Mouse (Mus musculus): ENCODE measurements around the gene Polg.

Gene Polg

DNA sequence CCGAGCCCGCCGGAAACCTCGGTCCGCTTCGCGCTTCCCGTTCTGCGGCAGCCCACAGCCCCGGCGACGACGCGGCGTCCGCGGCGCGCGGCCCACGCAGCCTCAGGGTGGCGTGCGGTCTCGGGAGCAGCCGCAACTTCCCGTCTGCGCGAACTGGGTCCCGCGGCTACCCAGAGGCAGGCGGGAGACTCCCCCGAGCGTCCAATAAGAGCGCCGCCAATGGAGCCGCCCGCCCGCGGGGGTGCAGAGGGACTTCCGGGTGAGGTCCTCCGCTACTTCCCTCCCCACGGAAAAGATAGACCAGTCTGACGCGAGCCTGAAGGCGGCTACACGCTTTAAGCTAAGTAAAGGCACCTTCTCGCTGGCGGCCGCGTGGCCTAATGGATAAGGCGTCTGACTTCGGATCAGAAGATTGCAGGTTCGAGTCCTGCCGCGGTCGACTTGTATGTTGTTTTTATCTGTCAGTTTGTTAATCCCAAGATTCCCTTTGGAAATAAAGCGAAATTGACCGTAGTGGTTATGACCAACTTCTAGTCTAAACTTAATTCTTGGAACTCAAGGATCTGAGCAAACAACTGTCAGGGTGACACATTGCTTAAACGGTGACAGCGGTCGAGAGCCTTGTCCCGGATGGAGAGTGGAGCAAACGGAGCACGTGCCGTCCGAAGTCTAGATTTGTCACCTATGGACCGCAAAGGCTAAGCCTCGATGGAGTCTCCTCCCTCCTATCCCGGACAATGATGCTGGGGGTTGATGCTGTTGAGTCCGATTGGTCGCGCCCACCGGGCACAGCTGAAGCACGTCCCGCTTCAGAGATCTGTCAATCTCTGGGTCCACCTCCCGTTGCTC is at the start of gene Polg:
Gene Polg, minus strand, starts transcription at position 310 of the 849 bp plus-strand sequence.
- peak; percentile 98 for DNase-seq

DNA sequence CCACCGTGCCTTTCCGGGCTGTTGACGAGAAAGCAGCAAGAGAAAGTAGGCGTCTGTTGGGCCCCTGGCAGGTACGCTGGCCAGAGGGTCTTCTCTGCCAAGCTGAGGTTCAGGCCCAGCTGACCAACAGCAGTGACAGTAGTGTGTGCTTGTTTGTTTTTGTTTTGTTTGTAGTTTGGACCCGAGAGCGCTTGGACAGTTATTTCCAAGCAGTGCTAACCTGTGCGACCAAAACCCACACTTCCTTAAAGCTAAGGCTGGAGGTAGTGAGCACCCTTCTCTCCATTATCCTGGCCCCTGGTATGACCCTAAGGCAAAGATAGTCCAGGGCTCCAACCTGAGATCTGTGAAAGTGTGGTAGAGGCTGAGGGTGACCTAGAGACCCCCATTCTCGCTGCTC is 49.7 kb upstream of the Polg start:
- no peak for DNase-seq

DNA sequence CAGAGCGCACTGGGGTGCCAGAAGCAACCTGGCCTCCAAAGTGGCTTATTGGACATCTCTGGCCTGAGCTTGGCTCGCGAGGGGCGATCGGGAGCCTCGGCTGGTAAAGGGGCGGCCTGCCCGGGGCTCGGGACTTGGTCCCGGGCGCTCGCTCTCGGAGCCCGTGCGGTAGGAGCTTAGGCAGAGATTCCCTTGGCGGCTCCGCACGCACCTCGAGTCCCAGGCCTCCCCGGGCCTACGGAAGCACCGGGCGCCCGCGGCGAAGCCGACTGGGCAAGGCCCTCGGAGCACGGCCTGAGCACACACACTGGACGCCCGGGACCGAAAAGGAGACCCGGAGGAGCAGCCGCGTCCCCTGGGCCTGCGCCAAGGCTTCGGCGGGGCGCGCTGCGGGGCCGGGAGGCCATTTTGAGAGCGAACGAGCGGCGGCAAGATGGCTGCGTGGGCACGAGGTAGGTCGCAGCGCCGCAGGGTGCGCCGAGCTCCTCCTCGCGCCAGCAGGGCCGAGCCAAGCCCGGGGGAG is 49.1 kb upstream of the Polg start:
- no peak for DNase-seq

DNA sequence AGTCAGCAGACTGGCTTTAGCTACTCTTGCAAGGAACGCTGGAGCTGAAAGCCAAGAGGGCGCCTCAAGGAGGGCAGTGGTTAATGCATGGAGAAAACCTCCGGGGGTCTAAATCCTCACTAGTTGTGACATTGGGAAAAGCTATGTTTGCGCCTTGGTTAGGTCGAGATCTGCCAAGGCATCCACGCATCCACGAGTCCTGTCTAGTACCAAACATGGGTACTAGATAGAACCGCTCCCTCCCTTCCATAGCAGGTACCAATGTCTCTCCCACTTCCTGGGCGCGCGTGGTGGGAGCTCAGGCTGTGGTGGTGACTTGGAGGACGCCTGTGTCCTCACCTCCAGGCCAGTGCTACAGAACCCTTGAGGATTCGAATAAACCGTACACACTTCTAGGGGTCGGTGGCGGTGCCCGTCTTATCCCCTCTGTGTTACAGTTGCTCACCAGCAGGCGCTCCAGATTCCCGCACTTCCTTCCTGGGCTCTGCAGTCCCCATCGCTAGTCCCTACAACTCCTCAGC is 48.3 kb upstream of the Polg start:
- DNase-seq, result no peak

DNA sequence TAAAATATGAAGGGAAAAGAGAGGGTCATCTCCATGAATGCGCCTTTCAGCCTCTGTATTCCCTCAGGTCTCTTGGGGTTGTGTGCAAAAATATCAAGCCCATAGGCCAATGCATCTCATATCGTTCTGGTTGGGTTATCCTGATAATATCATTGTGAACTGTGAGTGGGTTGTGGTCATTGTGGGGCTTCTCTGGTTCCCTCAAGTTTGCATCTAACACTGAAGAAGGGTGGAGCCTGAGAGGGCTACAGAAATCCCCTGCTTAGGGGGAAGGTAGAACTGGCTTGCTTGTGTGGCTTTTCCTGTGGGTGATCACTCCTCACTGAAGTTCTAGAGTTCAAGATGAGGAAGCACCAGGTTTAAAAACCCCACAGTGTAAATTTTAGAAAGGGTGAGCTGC is 47.3 kb upstream of the Polg start:
- DNase-seq, result no peak

DNA sequence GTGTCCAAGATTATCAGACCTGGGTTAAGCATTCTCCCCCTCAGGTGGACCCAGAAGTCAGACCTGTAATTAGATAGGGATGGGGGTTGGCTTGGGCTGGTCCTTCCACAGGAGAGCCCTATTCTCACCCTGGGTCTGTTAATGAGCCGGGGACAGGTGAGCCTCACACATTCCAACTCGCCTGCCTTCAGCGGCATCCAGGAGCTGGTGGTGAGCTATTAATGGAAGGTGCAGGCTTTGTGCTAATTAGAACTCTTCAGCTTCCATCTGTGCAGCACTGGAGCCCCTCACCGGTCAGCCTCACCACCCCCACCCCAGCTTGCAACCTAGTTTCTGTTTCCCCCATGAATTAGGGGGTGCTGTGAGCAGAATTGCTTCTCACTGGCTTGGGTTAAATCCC is 46.3 kb upstream of the Polg start:
- no peak for DNase-seq

DNA sequence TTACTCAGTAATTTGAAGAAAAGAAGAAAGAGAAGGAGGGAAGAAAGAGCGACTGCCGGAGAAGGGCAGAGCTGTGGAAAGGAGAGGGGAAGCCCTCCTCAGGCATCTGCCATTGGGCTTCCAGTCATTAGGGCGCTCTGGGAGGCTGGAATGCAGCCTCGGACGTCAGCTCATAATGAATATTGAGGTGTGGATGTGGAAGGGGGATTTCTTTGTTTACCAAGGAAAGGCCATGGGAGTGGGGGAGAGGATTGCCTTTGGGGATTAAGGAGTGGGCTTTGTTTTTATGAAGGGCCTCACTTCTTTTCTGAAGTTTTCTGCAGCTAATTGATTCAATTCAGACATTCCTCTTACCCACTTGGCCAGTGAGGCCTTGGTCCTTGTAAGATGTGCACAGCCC is 45.5 kb upstream of the Polg start:
- DNase-seq, result no peak

DNA sequence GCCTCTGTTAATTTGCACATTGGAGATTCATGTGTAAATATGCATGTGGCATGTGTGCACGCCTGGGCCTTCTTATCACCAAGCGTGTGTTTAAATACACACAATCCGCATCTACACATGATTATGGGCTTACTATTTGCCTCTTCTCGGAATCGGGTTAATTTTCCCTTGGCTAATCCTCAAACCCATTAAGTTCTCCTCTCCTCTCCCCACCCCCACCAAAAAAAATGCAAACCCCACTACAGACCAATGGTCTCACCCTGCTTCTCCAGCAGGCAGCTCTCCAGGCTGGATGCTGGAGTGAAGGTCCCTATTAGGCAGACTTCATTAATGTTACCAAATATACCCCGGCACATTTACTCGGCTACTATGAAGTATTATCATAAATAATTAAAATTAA is 45.0 kb upstream of the Polg start:
- DNase-seq, result no peak

DNA sequence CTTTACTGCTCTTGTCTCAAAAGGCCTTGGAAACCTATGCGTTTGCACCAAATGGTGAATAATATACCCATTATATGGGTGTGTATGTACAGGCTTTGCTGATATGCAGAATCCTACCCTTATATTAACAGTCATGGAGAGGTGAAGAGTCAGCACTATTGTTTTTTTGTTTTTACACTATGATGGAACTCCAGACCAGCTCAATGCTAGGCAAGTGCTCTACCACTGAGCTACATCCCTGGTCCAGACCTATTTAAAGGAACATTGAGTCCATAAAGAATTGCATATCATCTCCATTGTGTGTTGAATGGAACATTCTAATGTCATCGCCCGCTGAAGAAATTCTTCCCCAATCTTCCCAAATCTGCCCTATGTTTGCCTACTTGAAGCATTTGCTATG is 44.5 kb upstream of the Polg start:
- DNase-seq, result no peak

DNA sequence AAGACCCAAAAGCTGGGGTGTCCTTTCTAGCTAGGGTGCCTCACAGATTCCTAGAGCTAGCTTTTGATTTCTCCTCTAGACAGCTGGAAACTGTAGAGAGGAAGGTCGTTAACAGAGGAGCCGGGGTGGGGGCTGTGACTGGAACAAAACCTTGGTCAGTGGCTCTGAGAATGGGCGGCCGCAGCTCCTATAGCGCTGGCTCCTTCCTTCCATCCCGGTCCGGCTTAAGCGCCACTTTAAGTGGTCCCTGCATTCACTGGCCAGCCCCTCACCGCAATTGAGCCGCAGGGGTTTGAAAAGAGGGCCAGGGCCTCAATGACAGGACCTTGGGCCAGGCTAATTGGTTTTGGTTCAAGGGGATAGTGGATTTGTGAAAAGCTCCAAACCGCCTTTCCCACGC is 43.5 kb upstream of the Polg start:
- no peak for DNase-seq

DNA sequence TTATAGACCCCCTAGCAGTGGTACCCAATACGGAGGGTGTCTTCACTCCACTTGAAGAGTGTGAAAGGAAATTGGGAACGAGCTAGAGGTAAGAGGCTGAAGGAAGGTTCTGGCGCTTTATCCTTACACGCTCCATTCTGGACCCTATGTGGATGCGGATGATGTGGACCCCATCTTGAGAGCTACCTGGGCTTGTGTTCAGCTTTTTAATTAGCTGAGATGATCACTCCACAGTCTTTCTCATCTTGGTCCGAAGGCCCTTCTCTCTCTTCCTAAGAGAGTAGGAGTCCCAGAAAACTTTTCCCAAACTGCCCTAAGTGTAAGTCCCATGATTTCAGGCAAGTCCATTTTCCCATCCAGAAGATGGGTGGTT is 43.1 kb upstream of the Polg start:
- no peak for DNase-seq

DNA sequence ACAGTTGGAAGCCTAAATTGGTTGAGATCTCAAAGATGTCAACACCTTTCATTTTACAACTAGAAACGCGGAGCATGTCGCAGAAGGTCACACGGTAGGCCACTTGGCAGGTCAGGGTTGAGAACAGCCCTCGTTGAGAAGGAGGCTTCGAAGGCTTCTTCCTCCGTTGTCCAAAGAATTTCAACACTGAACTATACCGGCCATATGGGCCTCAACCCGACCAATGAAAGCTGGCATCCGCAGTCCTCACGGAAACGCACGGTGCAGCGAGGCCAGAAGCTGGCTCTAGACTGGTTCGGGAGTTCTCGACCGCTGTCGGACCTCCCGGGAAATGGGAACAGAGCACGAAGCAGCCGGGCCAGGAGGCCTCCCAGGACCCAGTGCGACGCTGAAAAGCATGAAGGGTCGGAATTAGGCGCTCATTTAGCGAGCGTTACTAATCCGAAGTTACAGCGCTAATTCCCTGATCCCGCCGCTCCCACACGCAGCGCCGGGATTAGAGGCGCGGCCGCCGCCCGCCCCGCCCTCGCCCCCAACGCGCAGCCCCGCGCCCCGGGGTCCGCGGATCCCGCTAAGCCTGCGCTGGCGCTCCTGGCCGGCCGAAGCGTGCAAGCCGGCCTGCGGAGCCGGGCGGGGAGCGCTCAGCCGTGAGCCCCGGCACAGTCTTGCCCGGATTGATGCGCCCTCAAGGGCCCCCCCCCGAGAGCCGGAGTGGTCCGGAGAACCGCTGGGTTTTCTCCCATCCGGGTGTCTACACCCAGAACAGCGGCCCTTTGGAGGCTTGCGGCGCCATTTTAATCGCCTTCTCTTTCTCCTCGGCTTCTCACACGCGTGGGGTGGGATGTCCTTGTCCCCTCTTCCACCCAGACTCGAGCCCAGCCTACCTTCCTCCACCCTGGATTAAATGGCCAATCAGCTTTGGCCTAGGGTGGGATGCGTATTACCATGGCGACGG is 42.4 kb upstream of the Polg start:
- DNase-seq, result no peak

DNA sequence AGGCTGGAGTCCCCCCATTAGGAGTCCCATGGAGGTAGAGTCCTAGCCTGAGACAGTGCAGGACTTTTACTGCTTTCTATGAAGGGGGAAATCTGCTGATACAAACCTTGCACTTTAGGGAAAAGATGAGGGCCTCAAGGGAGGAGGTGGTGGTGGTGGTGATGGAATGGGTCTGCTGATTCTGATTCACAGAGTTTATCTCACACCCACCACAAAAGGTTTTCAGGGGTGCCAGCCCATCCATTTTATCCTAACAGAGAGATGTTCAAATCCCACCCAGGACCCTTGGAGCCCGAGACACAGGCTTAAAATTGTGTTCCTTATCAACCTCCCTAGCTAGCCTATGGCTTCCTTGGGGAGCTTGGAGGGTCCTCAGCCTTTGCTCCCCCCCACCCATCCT is 41.6 kb upstream of the Polg start:
- no peak for DNase-seq

DNA sequence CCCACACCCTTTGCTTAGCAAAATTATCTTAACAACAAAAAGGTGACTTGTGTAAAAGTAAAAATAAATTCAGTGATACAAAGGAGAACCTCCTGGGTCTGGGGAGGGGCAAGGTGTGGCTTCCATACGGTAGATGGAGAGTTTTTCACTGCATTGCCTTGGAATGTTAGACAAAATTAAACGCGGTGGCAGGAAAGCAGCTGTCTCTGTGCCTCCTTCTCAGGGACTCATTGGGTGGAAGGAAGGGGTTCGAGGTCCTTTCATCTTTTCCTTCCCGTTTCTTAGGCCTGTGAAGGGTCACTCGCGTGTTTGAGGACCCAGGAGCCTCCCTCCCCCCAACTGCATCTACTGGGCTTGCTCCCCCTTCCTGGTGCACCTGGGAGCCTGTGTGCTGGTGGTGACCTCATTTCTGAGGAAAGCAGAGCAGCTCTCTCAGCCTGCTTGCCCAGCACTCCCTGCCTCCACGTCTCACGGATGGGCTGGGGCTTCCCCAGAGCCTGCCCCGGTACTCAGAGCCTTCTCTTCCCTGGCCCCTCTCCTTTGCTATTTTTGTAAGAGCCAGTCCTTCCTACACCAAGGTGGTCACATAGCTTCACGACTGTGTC is 41.0 kb upstream of the Polg start:
- no peak for DNase-seq

DNA sequence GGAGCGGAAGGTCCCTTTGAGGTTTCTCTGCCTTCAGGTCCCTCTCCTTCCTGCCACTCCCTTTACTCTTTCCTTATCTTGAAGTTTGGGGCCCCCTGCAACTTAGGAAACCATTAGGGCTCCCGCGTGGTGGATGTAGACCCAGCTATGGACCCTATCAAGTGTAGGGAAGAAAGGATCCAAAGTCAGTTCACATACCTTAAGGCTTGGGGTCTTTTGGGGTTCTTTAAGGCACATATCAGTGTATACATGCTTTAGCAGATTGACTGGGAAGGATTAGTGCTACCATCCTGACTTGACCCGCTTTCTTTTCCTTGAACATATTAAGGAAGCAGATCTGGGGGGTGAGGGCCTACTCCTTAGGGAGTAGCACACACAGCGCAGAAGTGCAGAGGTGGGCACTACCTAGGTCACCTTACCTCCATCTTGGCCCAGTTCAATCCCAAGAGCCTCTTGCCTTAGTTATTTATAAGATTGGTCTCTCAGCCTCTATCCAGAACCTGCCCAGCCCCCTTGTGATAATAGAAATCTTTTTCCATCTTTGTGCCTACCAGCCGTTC is 40.4 kb upstream of the Polg start:
- DNase-seq, result no peak

DNA sequence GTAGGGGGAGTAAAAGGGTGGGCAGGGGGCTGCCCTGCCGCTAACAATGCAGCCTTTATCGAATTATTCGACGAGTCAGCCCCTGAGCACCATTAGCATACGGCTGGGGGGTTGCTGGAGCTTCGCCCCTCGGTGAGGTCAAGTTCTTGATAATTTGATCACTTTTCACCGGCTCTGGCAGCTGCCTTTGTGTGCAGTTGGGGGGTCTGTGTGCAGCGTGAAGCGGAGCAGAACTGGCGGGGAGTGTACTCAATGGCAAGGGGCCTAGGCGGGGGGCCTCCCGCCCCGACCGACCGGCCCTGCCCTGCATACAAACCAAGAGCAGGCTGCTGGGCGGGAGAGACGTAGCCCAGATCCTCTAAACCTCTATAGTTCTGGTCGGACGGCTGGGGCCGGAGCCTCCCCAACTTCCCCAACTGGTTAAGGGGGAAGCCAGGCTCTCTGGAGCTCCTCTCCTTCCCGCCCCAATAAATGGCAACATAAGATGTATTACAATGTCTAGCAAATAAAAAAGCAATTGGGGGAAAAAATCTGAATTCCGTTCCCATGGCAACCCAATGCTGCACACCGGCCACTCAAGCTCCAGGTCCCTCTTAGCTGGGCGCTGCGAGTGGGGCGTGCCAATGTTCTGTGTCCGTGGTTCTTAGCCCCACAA is 39.8 kb upstream of the Polg start:
- no peak for DNase-seq

DNA sequence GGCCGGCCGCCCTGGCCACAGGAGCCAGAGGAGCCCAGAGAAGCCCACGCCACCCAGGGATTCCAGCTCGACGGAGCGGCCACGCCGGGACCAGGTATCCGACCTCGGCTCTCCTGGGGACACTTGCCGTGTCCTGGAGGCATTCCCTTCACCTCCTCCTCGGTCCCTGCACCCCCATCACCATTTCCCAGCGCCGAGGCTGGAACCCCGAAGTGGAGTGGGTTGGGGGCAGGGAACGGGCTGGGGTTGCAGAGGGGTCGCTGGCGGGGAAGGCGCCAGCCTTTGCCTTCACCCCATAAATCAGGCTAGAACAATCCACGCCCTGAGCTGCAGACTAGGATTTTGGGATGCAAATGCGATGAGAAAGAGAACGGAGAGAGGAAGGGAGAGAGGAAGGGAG is 39.2 kb upstream of the Polg start:
- DNase-seq, result no peak

DNA sequence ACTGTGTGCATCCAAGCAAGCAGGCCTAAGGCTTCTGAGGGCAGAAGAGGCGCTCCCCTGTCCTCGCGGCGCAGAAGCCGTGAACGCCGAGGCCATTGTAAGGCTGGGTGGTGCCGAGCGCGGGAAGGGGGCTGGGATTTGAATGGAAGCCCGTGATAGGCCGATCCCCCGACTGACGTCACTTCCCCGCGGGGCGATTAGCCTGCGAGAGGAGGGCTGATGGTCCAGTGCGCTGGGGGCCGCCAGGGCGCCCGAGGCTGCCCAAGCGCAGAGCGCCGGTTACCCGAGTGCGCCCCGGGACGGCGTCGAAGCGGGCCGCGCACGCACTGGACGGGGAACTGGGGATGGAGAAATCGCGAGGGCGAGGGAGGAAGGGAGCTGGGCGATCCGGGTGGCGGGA is 38.6 kb upstream of the Polg start:
- no peak for DNase-seq

DNA sequence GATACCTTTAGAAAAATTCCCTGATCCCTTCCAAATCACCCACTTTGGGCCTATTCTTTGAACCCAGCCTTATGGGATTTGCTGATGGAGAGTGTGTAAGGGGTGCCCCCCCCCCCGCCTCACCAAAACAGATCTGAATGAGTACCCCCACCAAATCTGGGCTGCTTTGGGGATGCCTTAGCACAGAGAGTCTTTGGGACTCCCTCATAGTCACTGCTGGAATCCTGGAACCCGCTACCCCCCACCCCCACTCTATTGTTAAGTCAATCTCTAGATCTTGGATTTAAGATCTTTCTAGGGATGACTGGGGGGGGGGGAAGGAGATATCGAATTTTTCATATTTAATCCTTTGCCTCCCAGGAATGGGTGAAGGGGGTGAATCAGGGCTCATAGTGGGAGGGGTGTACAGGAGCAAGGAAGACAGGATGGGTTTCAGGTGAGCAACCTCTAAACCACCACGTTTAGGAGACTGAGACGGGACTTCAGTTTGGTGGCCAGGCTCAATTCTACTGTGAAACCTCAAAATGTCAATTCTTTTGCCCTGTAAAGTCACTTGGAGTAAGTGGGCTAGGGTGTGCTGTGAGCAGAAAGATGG is 37.6 kb upstream of the Polg start:
- no peak for DNase-seq

DNA sequence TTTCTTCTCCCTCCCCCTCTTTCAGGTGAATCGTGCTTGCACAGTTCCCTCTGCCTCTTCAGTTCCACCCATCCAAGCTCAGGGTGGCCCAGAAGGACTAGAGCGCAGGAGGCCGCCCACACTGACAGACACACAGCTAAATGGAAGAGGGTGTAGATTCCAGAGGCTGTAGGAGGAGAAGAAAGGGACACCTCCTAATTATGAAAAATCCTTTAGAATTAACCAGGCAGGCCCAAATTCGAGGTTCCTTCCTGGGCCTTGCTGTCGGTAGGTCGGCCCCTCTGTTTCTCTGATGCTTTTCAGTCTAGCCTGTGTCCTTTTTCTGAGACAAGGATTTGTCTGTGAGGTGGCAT is 36.9 kb upstream of the Polg start:
- DNase-seq, result no peak

DNA sequence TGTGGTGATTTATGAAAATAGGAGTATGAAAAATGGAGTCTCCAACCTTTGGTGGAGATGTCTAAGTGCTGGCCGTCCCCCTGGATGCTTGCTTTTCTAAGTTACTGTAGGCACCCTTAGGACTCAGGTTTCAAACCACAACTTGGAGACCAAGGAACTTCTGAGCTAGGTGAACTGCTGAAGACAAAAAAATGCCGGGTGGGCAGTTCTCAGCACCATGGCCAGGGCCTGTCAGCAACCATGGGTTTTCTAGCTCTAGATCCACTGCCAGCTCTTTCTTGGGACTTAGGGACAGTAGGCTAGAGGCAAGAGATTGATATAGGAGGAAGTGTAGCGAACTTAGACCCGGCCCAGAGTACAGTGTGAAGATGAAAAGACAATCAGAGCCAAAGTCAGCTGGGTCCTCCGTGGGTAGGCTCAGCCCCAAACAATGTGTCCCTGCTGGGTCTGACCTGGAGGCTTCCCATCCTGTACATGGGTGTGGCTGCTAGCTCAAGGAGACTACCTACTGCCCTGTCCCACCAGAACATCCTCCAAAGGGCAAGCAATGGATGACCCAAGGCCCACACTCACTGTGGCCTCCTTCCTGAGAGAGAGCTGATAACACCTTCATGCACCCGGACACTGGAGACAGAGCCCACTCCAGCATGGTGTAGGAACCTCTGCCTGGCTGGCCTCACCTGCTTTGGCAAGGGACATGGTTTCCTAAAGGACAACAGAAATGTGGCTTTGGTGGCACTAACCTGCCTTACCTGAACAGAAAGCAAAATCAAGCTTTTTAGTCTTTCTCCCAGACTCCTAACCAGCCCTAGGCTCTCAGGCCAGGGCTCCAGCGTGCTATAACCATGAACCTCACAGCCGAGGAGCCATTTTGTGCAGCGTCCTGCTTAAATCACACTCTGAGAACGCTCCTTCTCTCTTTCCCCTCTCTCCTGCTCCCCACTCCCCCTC is 36.3 kb upstream of the Polg start:
- DNase-seq, result no peak
